Mouse (Mus musculus) left cerebral cortex, adult 18-20 months (tissue): Measurements from ENCODE around the gene Gpr153. TPM values are rescaled to one million over a fixed set of nuclear protein-coding genes. Genes with fewer than 3 reads are reported as not detected.
A peak's percentile ranks its signal among the peaks of the same experiment; 100 is the strongest.
"Not testable (repeated sequence)": the region's sequence is repeated elsewhere in the genome, so short reads cannot be mapped to it uniquely, and the experiment has no call there.

ENCODE experiments used
- DNase-seq, 2 experiments: peaks; one replicate each; pipeline ENCODE4 v3.0.0; 2021 to 2022; ENCODE audit warnings: low spot score in 2 of 2, mixed read lengths in 1 of 2
- long read RNA-seq, 2 experiments: library from polyadenylated mRNA; stranded (forward); transcript quantifications; one replicate each; pipeline ENCODE4 v2.0.0; 2021
- total RNA-seq, 2 experiments: library from RNA; stranded (reverse); gene quantifications; 2 replicates each; pipeline ENCODE4 v1.2.3; 2021

Gene Gpr153
- total RNA-seq: 10 to 100 TPM; 26.8 to 33.4 TPM
- long read RNA-seq, experiment 1, transcript Gpr153-202 (6 exons, 3,838 nt): minor isoform, 13 of 56 reads
- long read RNA-seq, experiment 1, transcript Gpr153-203 (6 exons, 3,777 nt): major isoform, 26 of 56 reads
- long read RNA-seq, experiment 1, partial matches to known transcripts: 14 of 56 reads
- long read RNA-seq, experiment 1, other reads (novel, unspliced or antisense): 3 of 56 reads
- long read RNA-seq, experiment 2, transcript Gpr153-203 (6 exons, 3,777 nt): major isoform, 12 of 30 reads
- long read RNA-seq, experiment 2, partial matches to known transcripts: 10 of 30 reads
- long read RNA-seq, experiment 2, other reads (novel, unspliced or antisense): 4 of 30 reads

DNA sequence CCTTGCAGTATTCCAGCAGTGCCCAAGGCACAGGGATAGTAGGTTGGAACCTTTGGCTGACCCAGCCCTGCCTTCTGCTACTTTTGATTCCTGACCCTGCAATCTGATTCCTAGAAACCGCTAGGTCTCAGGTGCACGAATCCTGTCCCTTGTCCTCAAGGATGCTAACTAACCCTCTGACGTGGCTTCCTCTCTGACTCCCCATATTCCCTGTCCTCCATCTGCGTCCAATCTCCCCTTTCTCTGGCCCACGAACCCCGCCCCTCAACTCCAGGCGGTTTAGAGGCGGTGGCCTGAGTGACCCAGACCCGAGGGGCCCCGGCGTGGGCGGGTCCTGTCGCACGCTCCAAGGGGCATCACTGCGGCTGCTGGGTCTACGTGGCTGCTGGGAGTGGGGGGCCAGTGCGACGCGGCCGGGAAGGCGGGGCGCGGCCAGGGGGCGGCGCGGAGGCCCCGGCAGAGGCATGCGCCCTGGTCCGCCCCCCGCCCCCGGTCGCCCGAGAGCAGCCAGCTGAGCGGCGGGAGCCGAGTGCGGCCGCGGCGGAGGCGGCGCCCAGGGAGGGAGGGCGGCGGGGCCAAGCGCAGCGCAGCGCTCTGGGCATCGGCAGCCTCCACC lies at the start of gene Gpr153:
Gpr153 (plus strand) TSS at position 612 of the 616 bp plus-strand sequence.
- peak; percentile 55 to 73 for DNase-seq

DNA sequence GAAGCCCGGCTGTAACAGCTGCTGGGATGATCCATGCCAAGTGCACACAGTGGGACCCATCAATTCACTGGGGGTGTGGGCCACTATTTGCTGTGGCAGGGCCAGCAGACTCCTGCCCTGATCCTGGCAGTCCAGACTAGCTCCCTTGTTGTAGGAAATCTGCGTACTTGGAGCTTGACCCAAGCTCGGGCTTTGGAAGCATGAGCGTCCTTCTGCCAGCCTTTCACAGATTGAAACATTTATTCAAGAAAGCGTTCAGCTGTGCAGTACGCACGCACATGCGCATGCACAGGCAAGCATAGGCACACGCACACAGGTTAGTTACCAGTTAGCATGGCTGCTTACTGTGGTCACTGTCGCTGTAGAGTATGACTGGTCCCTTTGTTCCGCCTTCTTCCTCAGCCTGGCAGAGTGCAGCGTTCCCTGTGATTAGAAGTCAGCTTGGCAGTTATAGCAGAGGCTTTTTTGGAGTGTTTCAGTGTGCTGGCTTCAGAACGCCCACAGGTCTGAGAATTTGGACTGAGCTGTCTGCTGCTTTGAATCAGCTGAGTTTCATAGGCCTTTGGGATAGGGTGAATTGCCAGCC lies 47.0 kb upstream of the Gpr153 start:
- DNase-seq: peak; percentile 60 to 83

DNA sequence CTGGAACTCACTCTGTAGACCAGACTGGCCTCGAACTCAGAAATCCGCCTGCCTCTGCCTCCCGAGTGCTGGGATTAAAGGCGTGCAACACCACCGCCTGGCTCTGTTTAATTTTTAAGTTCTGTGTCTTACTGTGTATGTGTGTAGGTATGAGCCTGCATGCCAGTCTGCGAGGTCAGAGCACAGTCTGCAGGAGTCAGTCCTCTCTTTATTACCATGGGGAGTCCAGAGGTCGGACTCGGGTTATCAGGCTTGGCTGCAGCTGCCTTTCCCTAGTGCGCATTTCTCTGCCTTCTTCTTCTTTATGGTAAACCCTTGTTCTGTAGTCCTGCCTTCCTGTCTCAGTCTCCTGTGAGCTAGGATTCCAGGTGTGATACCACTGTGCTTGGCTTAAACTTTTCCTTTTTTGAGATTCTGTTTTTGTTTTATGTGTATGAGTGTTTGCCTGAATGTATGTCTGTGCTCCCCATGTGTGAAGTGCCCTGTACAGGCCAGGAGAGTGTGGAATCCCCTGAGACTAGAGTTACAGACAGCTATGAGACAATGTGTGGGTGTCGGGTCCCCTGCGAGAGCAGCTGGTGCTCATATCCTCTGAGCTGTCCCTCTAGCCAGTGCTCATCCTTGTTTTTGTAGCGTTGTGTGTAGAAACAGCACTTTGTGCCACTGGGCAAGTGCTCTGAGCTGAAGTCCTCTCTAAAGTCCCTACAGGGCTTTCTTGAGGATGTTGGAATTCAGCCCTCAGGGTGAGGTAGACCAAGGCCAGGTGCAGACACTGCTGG lies 46.1 kb upstream of the Gpr153 start:
- no peak for DNase-seq

DNA sequence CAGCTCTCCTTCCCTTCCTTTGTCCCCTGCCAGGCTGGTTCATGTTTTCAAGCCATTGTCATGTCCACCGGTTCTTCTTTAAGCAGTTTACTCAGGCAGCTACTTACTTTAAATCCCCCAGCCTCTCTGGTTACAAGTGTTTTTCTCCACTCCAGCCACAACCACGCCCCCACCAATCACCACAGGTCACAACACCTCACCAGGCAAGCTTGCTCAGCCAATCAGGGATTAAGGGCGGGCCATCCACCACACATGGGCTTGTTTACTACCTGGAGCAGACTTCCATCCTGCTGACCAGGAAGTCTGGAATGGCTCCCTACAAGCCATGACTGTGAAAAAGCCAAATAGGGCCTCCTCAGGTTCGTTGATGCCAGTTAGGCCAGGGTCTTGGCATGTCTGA lies 43.7 kb upstream of the Gpr153 start:
- DNase-seq: not testable (repeated sequence)

DNA sequence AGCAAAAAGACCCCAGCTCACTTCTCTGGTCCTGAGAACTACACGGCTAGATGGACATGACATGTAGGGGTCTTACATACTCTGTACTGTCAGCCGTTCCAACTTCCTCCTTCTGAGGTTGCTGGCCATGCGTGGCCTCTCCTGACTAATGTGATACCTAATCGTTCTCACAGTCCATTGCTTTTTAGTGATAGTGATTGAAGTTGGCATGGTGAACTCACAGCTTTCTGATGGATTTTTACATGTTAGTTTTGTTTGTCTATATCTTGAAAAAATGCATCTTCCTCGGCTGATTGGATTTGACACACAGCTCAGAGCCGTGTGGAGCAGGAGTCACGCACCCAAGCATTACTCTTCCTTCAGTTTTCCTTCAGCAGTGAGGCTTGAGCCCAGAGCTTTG lies 42.7 kb upstream of the Gpr153 start:
- no peak for DNase-seq

DNA sequence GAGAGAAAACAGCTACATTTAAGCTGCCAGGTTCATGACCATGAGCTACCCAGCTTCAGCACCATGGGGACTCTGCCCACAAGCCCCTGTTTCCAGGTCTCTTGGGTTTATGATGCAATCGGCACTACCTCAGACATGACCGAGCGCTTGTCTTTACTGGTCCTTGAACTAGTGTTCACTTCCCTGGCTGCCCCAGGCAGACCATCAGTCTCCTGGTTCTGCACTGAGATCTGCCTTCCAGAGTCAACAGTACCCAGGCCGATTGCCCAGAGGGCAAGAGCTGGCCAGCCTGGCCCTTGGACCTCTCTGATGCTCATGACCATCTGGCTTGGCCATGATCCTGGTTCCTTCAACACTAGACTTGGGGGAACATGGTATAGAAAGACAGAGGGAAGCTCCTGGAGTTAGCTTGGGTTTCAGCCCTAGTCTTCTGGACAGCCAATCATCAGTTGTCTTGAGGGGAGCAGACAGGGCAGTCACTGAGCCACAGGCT lies 41.6 kb upstream of the Gpr153 start:
- no peak for DNase-seq

DNA sequence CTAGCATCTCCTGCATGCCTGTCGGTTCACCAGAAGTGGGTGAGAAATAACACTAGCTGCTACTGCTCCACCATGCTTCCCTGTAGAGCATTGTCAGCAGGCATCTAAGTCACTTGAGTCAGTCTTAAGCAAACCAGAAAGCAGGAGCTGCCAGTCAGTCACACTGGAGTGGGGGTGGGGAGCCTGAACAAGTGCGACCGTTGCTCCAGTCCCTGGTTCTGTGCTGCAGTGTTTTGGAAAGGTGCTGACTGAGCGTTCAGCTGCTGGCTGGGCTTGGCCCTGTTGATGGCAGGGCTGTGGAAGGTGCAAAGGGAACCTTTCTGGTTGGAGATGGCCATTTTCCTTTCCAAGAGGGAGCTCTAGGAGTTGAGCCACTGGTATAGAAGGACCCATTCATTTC lies 34.1 kb upstream of the Gpr153 start:
- DNase-seq: no peak

DNA sequence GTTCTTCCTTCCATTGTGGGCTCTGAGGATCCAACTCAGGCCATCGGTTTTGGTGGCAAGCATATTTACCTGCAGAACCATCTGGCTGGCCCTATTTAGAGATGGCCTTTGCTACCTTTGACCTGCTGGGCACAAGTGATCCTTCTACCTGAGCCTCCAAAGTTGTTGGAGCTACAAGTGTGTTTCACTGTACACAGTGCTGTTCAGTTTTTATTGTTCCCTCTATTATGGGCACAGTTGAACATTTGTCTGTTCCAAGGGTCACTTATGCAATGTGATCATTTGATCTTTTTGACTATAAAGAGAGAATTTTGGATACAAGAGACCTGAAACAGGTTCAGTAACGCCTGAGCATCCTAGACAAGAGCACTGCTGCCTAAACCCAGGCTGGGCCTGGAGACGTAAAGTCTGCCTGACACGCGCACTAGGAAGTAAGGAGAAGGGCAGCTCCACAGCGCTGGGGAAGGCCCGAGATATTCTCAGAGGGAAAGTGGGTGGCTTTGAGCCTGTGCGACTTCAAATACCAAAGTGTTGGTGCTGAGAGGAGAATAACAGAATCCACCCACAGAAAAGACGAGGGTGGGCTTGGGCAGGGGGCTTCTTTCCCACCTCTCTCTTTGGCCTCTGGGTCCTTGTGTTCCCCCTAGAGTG lies 30.7 kb upstream of the Gpr153 start:
- DNase-seq: no peak

DNA sequence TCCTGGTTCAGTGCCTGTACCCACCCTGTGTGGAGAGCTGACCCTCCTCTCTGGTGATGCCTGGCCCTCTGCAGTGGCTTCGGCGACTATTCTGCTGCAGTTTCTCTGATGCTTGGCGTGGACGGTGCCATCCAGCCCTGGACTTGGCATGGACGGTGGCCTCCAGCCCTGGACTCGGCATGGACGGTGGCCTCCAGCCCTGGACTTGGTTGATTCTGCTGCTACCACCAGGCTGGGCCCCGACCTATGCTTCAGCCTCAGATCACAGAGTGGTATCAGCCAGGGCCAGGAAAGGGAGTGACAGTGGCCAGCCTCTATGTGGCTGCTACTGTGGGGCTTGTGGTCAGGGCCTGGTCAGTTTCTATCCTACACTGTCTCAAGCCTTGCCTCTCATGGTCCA lies 30.1 kb upstream of the Gpr153 start:
- DNase-seq: no peak

DNA sequence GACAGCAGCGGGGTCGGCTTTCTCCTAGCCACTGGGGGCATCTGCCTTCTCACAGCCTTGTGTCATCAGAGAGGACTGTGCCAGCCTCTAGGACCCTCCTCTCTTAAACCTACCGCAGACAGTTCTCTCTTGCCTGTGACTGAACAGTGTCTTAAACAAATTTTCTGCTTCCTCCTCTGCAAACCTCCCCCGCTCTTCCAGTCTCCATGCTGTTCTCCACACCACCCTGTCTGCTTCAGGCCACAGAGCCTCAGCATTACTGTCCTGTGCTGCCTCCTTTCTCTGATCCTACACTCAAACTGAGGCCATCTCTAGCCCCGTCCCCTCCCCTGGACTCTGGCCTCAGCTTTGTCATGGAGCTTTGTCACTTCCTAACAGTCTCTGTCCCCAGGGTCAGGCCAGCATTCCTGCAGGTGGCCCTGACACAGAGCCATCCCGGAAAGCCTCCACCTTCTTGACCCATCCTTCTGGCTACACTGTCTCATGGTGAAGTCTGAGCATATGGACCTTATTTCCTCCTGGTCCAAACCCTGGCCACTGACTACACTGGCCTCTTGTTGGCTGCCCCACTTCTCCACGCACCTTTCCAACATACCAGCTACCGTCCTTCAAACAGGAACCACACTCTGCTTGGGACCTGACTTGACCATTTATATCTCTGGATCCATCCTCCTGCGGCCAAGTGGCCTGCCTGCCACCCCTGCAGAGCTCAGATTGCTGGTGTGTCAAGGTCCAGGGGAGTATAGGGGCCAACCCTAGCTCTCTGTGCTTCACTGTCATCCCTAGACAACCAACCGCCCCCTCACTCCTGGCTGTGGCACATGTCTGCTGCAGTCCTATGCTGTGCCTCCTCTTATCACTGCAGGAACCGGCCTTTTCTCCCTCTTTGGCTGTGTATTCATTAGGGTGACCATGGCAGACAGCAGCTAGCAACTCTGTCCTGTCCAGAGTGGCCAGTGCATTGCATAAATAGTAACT lies 29.2 kb upstream of the Gpr153 start:
- DNase-seq: no peak

DNA sequence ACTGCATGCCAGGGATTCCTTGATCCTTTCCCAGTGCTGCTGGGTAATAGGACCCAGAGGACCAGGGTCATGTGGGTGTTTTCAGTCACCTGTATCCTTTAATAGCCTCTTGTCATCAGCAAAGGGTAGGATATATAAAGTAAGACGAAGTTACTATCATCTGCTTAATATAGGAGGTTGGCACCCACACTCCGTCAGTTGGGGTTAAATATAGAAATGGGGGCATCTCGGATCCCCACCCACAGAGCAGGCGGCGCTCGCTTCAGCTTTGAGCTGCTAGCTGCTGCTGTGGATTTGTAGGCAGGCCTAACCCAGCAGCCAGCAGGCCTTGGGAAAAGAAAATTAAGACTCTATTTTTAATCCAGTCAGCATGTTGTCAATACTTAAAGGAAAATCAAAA lies 28.0 kb upstream of the Gpr153 start:
- peak; percentile 62 to 71 for DNase-seq

DNA sequence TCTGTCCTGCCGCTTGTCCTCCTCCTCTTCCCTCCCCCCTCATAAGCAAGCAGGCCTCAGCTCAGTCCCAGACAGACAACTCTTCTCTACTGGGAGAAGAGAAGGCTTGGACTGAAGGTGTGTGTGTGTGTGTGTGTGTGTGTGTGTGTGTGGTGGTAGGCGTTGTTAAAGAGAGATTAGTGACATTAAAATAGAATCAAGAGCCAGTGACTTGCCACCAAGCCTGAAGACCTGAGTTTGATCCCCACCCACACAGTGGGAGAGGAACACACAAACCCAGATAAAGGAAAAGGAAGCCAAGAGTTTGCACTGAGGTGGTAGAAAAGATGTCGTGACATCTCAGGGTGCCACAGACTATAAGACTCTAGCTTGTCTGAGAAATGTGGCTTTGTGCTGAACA lies 26.8 kb upstream of the Gpr153 start:
- DNase-seq: no peak

DNA sequence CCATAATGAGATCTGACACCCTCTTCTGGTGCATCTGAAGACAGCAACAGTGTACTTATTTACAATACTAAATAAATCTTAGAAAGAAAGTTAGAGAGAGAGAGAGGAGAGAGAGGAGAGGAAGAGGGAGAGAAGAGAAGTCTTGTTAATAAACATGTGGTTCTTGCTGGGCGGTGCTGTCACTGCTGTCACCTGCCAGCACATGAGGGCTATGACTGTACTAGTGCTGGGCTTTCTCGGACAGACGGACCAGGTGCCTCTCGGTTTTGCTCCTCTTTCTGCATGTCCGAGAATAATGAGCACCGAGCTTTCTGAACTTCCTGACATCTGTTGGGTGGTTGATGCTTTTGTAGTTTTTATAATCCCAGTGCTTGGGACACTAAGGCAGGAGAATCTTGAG lies 23.4 kb upstream of the Gpr153 start:
- DNase-seq: no peak

DNA sequence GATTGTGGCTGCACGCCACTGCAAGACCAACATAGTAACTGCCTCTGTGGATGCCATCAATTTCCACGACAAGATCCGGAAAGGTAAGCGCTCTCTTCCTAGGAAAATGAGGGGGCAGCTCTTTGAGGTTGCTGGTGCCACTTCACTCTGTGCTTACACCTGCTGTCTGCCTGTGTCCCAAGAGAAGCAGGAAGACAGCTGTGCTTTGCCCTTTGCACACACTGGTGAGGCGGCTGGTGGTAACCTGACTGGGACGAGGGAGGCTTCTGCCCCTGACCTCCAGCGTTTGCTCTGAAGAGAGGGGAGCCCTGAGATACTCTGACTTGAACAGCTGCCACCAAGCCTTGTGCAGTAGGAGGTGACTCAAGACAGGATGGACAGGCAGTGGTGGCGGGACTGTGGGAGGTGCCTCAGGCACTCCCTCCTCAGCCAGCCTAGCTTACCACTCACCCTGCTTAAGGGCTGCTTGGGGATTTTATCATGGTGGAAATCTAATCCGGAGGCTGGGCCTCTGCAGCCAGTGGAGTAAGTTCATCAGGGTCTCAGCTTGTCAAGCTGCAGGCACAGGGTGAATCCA lies 20.8 kb upstream of the Gpr153 start:
- DNase-seq: no peak

DNA sequence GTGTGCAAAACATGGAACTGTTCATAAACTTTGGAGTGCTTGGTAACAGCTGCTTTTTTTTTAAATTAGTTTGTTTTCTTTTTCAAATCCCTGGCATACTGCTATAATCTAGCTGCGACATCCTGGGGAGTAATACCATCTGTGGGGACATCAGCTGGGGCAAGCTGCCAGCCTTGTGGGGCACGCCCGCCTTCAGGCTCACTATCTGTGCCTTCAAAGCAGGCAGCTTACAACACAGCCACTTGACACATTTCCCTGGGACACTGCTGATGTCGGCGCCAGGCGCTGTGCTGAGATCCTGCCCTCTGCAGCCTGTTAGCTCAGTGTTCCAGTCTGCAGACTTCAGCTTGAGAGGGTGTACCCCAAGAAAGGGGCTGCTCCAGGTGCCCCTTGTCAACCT lies 17.0 kb upstream of the Gpr153 start:
- peak; percentile 78 to 84 for DNase-seq

DNA sequence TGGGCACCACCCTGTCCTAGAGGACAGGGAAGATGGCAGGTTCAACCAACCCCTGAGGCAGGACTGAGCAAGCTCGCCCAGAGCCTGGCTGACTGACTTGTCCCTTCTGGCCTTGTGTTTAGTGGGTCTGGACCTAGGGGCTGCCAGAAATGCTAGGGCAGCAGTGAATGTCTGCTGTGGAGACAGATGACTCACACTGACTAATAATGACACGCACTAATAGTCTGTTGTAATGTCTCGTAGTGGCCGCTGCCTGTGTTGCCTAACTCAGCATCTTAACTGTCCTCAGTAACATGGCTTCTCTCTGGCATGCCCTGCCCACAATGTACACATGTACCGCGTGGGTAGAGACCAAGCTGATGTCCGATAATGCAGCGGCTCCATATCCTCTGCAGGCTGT lies 13.6 kb upstream of the Gpr153 start:
- no peak for DNase-seq

DNA sequence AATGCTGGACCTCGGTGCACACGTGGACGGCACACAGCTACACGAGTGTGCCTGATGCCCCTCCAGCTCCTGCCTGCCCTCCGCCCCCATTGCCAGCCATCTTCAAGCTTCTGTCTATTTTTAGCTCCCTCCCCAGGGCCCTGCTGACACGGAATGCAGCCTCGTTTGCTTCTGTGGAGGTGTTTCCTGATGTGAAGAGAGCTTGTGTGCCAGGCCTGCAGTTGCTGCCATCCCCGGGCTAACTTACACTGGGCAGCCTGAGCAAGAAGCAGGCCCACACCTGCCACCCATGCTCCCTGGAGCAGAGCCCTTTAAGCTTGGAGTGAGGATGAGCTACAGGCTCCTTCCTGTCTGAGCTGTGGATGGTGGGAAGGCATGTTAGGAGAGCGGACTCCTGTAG lies 11.8 kb upstream of the Gpr153 start:
- DNase-seq: no peak

DNA sequence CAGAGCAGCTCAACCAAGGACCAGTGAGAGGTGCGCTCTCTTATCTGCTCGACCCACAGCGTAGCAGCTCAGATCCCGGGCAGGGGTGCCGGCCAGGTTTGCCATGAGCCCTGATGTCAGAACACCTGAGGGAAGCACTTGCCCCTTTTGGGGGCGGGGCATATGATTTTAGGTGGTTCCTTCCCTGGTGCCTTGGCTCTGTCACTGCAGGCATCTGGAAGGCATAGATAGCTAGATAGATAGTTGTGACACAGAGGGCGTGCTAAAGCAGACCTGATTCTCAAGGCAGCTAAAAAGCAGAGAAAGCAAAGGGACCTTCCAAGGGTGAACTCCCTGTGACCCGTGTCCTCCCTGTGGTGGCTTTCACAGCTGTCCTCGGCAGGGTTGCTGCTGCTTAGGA lies 10.9 kb upstream of the Gpr153 start:
- DNase-seq: no peak

DNA sequence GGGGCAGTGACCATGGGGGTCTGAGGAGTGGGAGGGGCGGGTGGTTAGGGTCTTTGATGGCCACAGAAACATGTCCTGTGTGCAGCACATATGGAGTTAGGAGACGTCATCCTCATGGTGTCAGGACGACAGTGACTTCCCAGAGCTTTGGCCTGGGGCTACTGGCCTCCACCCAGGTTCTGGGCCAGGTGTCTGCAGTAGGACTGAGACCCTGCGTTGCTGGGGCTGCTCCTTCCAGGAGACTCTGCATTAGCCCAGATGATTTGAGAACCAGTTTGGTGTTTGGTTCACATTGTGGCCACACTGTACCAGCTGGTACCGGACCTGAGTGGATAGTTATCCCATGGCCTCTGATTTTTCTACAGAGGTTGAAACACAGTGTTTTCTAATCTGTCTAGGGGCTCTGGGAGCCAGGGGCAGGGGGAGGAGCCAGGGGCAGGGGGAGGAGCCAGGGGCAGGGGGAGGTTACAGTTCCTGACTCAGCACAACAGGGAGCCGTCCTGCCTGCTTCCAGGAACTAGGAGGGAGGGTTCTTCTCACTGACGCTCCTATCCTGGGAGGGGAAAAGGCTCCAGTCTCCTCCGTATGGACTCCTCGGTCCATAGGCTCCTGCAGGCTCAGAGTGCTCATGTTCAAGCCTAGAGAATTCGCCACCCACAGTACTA lies 10.4 kb upstream of the Gpr153 start:
- no peak for DNase-seq
